Mouse (Mus musculus): ENCODE data around the gene Exosc2. TPM values are rescaled to one million over a fixed set of nuclear protein-coding genes. Genes with fewer than 3 reads are reported as not detected.

The Exosc2 gene
- polyA plus RNA-seq (2012; rRNA removed): 35.9 and 37.6 TPM in 2 replicates

GRCm38 (mm10) chr2:31670551-31671035 is at the start of gene Exosc2:
Exosc2 (plus strand) TSS chr2:31670715.

GRCm38 (mm10) chr2:31639901-31640608 is 30.5 kb upstream of the Exosc2 start, which contains the start of gene Prdm12:
Prdm12 (plus strand) TSS chr2:31640037.

GRCm38 (mm10) chr2:31688074-31688925 is 17.8 kb downstream of the Exosc2 start, which contains the start of gene Abl1:
Abl1 (plus strand) TSS chr2:31688376.

Other genes with a start within 250 kb of the Exosc2 start
- gene Ass1, start 200.5 kb upstream of the Exosc2 start, polyA plus RNA-seq (2012; rRNA removed): 11.1 and 11.9 TPM in 2 replicates
- 39.0 and 40.5 TPM in 2 replicates for gene Fubp3, start 98.1 kb upstream of the Exosc2 start, polyA plus RNA-seq (2012; rRNA removed)
- 1.6 and 3.2 TPM in 2 replicates for gene Prdm12, start 30.7 kb upstream of the Exosc2 start, polyA plus RNA-seq (2012; rRNA removed)
- gene Abl1, start 17.7 kb downstream of the Exosc2 start, polyA plus RNA-seq (2012; rRNA removed): 34.4 and 36.3 TPM in 2 replicates
- gene Qrfp, start 139.9 kb downstream of the Exosc2 start, polyA plus RNA-seq (2012; rRNA removed): 0.04 and 0.05 TPM in 2 replicates
- gene Fibcd1, start 175.3 kb downstream of the Exosc2 start, polyA plus RNA-seq (2012; rRNA removed): 7.2 and 8.1 TPM in 2 replicates
- gene Lamc3, start 216.6 kb downstream of the Exosc2 start, polyA plus RNA-seq (2012; rRNA removed): 3.6 and 4.1 TPM in 2 replicates

Measured in central nervous system, embryonic 18 days (tissue).